Mouse (Mus musculus): Measurements from ENCODE around the gene Tdp2.

The Tdp2 gene

DNA sequence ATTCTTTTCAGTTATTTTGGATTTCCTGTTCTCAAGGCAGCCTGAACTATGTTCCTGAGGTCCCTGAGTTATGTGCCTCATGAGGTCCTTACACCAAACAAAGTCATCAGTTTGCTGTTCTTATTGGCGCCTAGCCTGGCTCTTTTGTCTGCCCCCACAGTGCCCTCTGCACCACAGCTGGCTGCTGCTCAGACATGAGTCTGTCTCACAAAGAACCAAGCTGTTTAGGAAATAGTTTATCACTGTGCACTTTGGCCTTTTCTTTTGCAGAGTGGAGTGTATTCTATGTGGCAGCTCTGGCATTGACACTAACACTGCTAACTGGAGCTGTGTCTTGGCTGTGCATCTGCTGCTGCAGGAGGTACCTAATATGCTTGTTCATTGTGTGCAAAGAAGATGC is 58.1 kb downstream of the Tdp2 start:
- DNase-seq: no peak

All from cerebellum, adult 8-10 months (tissue).